Mouse (Mus musculus): ENCODE measurements at regions not wholly inside any gene's neighbourhood (a gene's known extent, or its start where the extent isn't known, plus 50 kb on each side); places are given as distances from the start of the nearest gene placed in this dataset.

GRCm38 (mm10) chr9:69705942-69706341, 54.8 kb downstream of the Foxb1 start:
- DNase-seq: no peak

GRCm38 (mm10) chr9:69705071-69705470, 55.7 kb downstream of the Foxb1 start:
- DNase-seq: no peak

GRCm38 (mm10) chr9:69703731-69704130, 57.0 kb downstream of the Foxb1 start:
- no peak for DNase-seq

DNA sequence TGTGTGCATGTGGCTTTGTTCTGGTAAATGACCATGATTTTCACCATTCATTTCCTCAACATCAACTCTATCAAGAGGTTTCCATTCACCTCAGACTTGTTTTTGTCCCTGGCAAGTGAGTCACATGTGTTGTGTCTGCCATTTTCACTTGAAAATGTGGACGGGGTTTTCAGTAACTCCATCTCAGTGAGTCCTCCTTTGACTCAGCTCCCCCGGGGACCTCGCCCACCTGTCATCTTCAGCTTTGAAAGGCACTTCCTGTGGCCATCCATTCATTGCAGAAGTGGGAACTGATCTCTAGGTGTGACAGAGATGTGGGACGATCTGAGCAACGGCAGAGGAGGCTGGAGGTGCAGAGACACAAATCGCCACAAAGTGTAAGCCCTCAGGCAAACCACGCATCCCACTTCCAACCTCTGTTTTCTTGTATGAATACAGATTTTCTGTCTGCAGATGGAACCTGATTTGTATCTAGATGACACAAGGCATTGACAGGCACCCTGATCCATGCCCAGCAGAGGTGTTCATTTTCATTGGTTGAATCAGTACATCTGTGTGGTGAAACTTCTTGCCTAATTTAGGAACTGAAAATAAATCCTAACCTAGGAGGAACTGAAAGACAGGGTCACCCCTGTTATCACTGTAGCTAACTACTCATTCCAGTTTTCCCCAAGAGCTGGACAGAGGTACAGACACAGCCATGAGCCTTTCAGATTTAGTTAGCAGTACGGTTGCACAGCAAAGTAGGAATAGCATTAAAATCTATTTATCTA, 58.4 kb downstream of the Foxb1 start:
- no peak for DNase-seq

GRCm38 (mm10) chr9:69700696-69701095, 60.0 kb downstream of the Foxb1 start:
- no peak for DNase-seq

DNA sequence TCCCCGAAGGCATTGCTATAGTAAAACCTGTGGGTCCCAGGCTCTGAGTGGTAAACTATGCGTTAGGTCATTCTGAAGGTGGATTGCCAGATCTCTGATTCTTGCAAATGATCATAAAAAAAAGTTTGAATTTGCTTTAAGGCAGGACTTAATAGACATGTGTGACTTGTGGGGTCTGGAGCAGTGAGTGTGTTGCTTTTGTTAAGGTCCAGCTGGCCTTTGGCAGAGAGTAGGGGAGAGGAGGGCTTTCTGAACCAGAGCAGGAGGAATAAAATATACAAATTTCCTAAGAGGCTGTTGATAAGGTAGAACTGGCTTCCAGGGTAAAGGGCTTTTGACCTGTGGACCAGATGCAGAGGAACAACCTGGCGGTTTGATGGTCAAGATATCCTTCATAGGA, 69.0 kb downstream of the Foxb1 start:
- DNase-seq: no peak

DNA sequence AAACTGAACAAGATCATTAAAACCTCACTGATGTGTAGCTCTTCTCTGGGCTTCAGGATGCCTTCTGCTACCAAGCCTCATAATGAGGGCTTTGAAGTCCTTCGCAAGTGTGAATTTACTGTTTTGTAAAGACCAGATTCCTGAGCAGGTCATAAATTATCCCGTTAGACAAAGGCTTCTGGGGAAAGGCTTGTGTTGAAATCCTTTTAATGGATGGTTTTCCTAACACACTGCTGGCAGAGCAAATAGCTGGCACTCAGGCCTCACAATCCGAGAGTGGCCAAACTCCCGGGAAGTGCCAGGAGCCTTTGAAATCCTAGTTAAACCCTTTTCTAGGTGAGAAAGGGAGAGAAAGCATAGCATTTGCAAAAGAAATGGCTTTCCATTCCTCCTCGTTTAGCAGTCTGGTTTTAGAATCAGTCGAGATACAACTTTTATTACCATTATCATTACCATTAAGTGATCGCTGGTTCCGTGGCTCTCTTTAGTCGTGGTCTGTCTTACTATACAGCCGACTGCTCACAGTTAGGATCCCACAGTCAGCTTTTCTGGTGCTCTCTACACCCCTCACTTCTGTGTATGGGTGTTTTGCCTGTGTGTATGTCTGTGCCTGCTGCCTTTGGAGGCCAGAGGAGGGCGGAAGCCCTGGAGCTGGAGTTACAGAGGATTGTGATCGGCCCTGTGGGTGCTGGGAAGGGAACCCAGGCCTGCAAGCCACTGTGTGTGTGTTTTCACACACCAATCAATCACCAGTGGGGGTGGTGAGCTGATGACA, 73.2 kb downstream of the Foxb1 start:
- no peak for DNase-seq

- DNase-seq: no peak
These were observed 74.0 kb downstream of the Foxb1 start for GRCm38 (mm10) chr9:69686766-69687165.

DNA sequence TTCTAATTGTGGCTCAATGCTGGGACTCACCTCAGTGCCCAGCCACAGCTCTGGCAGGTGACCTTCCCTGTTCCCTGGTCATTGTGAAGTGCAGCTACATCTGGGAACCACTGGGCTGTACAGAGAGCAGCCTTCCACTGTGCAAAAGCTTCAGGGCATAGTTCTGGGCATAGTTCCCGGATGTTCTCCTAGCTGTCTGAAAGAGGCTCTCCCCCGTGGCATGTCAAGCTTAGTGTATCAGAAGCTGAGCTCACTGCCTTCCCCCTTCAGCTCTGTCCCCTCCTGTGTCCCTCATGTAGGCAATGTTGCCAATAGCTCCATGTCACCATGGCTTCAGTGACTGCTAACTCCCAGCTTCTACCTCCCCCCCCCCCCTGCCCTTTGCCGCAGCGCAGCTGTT, 75.1 kb downstream of the Foxb1 start:
- no peak for DNase-seq

- DNase-seq: no peak
These were observed 79.1 kb downstream of the Foxb1 start for GRCm38 (mm10) chr9:69681372-69682213.

- DNase-seq: no peak
These were observed 82.1 kb downstream of the Foxb1 start for GRCm38 (mm10) chr9:69678634-69679033.

- no peak for DNase-seq
These were observed 87.2 kb downstream of the Foxb1 start for GRCm38 (mm10) chr9:69673463-69674105.

GRCm38 (mm10) chr9:69672657-69673462, 87.9 kb downstream of the Foxb1 start:
- no peak for DNase-seq

GRCm38 (mm10) chr9:69671199-69671598, 89.5 kb downstream of the Foxb1 start:
- DNase-seq: no peak

GRCm38 (mm10) chr9:69670551-69671044, 90.1 kb downstream of the Foxb1 start:
- no peak for DNase-seq

GRCm38 (mm10) chr9:69669611-69670550, 90.9 kb downstream of the Foxb1 start:
- DNase-seq: no peak

DNA sequence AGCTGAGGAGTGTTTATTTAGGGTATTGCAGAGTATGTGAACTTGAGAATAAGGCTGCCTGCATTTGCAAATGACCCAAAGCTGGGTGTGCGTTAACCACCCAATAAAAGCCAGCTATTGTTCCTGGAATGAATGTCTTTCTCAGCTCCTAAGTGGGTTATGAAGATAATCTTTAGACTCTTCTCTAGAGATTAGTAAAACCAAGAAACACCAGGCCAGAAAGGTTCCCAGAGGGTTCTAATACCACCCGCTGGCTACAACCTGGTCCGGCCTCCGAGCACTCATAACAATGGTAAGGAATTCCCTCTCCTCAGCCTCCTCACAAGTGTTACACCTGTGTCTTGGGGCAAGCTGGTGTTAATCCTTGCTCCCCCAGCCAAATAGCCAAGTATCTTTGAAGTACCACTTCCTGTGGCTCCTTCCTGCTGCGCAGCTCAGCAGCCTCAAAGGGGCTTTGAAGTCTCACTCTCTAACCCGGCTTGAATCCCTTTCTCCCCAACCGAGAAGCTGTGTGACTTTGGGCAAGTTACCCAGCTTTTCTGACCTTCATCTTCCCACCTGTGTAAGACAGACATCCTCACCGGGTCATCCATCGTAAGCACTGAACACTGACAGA, 92.2 kb downstream of the Foxb1 start:
- no peak for DNase-seq

DNA sequence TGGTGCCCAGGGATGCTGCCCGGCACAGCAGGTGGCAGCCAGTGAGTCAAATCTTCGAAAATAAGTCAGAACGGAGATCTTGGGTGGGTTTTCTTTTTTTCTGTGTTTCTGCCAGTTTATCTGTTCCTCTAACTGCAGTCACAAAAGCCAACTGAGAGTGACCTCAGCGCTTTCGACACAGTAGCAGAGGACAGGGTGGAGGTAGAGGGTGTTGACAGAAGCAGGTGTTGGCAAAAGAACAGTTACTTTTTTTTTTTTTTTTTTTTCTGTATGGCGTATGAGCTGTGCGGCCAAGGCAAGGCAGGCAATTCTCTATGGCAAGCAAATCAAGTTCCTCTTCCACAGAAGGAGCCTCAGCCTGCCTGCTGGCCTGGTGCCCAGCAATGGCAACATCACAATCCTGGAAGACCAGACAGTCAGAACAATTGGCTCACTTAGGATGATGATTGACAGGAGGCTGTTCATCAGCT, 93.6 kb downstream of the Foxb1 start:
- DNase-seq: peak; percentile 37

- no peak for DNase-seq
These were observed 96.5 kb downstream of the Foxb1 start for GRCm38 (mm10) chr9:69664201-69664600.

DNA sequence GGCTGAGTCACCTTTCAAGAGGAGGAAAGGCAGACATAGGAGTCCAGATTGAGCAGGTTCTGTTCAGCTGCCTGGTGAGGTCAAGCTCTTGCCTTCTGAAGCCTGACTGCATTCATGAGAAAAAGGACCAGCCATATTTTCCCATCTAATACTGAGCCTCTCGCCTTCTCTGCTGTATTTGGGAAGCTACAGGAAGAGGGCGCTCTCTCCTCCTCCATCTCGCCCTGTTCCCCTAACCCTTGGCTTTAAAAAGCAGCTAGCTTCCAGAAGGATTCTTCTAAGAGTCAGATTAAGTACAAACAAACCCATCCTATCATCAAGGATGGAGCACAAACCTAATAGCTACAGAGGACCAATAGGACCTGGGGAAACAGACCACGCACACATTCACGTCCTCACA, 98.3 kb downstream of the Foxb1 start:
- DNase-seq: no peak

All from layer of hippocampus, adult 9-11 months (tissue).